Mouse (Mus musculus) kidney, embryonic 14.5 days (tissue): ENCODE results near the gene L3hypdh. TPM values are rescaled to one million over a fixed set of nuclear protein-coding genes. Genes with fewer than 3 reads are reported as not detected.

Experiments
- ATAC-seq: fragments of 200-750 bp; cut with Nextera tagmentation; 2 replicates; pipeline ENCODE4 v1.8.0; 2017; ENCODE audit warnings: moderate number of reproducible peaks, mild to moderate bottlenecking, moderate TSS enrichment, moderate library complexity; ENCODE audit not compliant: low FRiP score, low TSS enrichment
- H3K27ac ChIP-seq: fragments of 300-500 bp; sonication (generic); 2 replicates; pipeline ENCODE4 v1.5.1; 2014; ENCODE audit warnings: low read depth, mild to moderate bottlenecking, low read length, moderate library complexity, mixed read lengths
- H3K27me3 ChIP-seq: fragments of 300-500 bp; sonication (generic); 2 replicates; pipeline ENCODE4 v1.6.1; 2014; ENCODE audit warnings: mild to moderate bottlenecking, low read length; ENCODE audit not compliant: control insufficient read depth, insufficient read depth
- H3K36me3 ChIP-seq: fragments of 300-500 bp; sonication (generic); 2 replicates; pipeline ENCODE4 v1.6.1; 2014; ENCODE audit warnings: low read length, mixed read lengths; ENCODE audit not compliant: control insufficient read depth, insufficient read depth
- H3K4me1 ChIP-seq: fragments of 300-500 bp; sonication (generic); 2 replicates; pipeline ENCODE4 v1.6.1; 2014; ENCODE audit warnings: low read length, mixed read lengths; ENCODE audit not compliant: control insufficient read depth, insufficient read depth
- H3K4me2 ChIP-seq: fragments of 300-500 bp; sonication (generic); replicated peaks from 2 replicates; pipeline ENCODE4 v1.6.1; 2014; ENCODE audit warnings: low read depth, mild to moderate bottlenecking, low read length
- H3K4me3 ChIP-seq: fragments of 300-500 bp; sonication (generic); 2 replicates; pipeline ENCODE4 v1.5.1; 2014; ENCODE audit warnings: mild to moderate bottlenecking, low read length
- H3K9ac ChIP-seq: fragments of 300-500 bp; sonication (generic); 2 replicates; pipeline ENCODE4 v1.6.1; 2014; ENCODE audit warnings: low read depth, mild to moderate bottlenecking, low read length, moderate library complexity
- H3K9me3 ChIP-seq: fragments of 300-500 bp; sonication (generic); 2 replicates; pipeline ENCODE4 v1.6.1; 2016; ENCODE audit warnings: low read length; ENCODE audit not compliant: control insufficient read depth
- WGBS: fragments of 180-500 bp; shearing (Covaris S2); extraction: QIAGEN DNeasy Blood & Tissue Kit; methylation state at CpG from one replicate; pipeline ENCODE4 v1.1.7; 2014; 5-methylcytosine and 5-hydroxymethylcytosine counted together
- polyA plus RNA-seq: library from polyadenylated mRNA; unstranded; fragments of >200 nt; fragmentation: Nextera tagmentation; extraction: Ambion mirVana; gene quantifications from 2 replicates; pipeline ENCODE4 v1.2.1, GENCODE M21; 2014

The L3hypdh gene
- polyA plus RNA-seq, 1 experiment from 2014 or later, result 22.4 TPM

DNA sequence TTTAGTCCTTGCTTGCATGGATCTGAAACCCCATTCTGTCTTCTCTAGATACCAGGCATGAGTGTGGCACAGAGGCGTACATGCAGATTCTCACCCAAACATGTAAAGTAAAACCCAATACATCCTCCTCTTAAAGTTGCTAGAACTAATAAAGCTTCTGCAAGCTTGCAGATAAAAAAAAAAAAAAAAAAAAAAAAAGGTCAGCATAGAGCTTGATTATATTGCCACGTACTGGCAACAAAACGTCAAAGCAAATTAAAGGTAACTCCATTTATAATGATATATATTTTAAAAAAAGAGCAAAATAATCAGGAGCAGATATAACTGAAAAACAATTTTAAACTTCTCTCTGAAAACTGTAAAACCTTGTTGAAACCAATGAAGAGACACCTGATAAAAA, 44.0 kb downstream of the L3hypdh start:
- no peak overlapping the region for H3K27ac ChIP-seq
- H3K9ac ChIP-seq, result no peak overlapping the region
- H3K4me3 ChIP-seq, result no peak overlapping the region
- H3K4me1 ChIP-seq, result no peaks in the 10 kb centered on the region
- H3K9me3 ChIP-seq, result no peaks in the 10 kb centered on the region
- 98% methylated on average over 3 of the region's 3 CpGs for WGBS
- H3K36me3 ChIP-seq, result no peaks in the 10 kb centered on the region
- H3K27me3 ChIP-seq, result no peaks in the 10 kb centered on the region
- no peak for ATAC-seq
- H3K4me2 ChIP-seq, result no peak overlapping the region

DNA sequence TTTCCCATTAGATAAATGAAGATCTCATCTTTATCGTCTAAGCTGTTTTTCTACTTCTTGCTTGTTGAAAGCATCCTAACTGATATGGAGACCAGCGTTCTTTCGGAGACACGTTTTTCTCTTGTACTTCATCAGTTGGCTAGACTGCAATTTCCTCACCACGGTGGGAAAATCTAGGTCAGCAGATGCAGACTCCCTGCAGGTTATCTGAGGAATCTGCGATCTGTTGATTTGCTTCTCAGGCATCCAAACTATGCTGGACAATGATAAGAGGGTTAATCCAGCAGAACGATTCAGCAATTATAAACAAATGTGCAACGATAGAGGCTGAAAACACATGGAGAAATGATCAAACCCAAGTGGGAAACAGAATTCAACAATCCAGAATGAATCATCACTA, 45.7 kb downstream of the L3hypdh start:
- H3K9me3 ChIP-seq, result no peaks in the 10 kb centered on the region
- H3K27me3 ChIP-seq, result no peaks in the 10 kb centered on the region
- no peak overlapping the region for H3K9ac ChIP-seq
- H3K4me3 ChIP-seq, result no peak overlapping the region
- 86% methylated on average over 8 of the region's 8 CpGs for WGBS
- H3K36me3 ChIP-seq, result no peaks in the 10 kb centered on the region
- no peak overlapping the region for H3K4me2 ChIP-seq
- H3K27ac ChIP-seq, result no peak overlapping the region
- no peaks in the 10 kb centered on the region for H3K4me1 ChIP-seq
- no peak for ATAC-seq

DNA sequence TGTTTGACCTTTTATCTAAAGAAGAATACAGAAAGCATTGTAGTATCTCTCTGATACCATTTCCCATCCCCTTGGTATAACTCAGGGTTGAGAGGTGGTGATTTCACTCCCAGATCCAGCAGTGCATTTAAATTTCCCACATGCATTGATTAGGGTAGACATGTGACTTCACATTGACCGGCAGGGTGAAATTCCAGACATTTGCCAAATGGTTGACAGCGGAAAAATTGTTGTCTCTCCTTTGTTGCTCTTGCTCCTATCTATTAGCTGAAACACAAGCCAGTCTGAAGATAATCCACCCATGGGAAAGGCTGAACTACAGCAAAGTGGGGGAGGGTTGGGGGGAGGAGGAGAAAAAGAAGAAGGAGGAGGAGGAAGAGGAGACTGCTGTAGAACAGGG, 46.4 kb downstream of the L3hypdh start:
- no peak for ATAC-seq
- no peaks in the 10 kb centered on the region for H3K9me3 ChIP-seq
- H3K36me3 ChIP-seq, result no peaks in the 10 kb centered on the region
- WGBS, result 78% methylated on average over 2 of the region's 2 CpGs
- H3K4me3 ChIP-seq, result no peak overlapping the region
- H3K9ac ChIP-seq, result no peak overlapping the region
- H3K4me1 ChIP-seq, result no peaks in the 10 kb centered on the region
- no peak overlapping the region for H3K27ac ChIP-seq
- no peak overlapping the region for H3K4me2 ChIP-seq
- H3K27me3 ChIP-seq, result no peaks in the 10 kb centered on the region

DNA sequence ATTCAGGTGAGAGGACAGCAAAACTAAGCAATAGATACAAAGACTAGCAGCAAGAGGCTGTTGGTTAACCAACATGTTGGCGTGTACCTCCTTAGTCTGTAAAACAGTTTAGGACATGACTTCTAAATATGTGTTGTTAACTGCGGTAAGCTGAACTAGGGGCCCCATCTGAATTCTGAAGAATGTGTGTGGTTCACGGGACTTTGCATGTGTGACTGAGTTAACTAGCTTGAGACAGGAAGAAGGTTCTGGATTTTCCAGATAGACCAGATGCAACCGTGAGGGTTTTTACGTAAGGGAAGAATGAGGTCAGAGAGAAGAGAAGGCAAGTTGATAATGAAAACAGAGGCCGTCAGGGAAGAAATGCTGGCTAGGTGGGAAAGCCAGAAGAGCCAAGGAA, 48.2 kb downstream of the L3hypdh start:
- Histone ChIP-seq H3K4me3 (no peak overlapping the region), H3K4me2 (no peak overlapping the region), H3K27ac (no peak overlapping the region), H3K9me3 (no peaks in the 10 kb centered on the region), H3K9ac (no peak overlapping the region), H3K36me3 (no peaks in the 10 kb centered on the region), H3K27me3 (no peaks in the 10 kb centered on the region), H3K4me1 (no peaks in the 10 kb centered on the region)
- no peak for ATAC-seq
- WGBS, result 83% methylated on average over 6 of the region's 6 CpGs

DNA sequence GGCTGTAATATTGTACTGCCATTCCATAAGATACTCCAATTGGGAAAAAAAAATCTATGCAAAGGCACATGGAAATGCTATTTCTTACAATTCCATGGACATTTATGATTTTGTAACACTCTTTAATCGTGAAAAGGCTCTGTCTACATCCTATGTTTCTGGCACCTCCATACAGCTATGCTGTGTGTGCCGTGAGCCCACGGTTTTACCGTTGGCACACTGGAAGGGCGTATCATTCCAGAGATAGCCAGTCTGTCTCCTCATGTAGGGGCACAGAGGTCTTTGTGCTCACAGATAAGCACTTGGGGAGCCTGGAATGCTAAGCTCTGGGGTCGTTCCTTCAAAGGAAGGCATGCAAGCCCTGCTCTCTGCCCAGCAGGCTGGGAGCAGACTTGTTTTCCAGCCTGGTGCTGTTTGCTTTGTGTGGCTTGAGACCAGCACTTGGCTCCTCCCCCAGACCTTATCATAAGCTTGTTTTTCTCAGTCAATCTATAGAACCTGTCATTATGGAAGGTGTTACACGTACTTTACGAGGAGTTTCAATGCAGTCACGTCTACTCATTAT, 49.1 kb downstream of the L3hypdh start:
- no peaks in the 10 kb centered on the region for H3K4me1 ChIP-seq
- ATAC-seq, result no peak
- H3K9me3 ChIP-seq, result no peaks in the 10 kb centered on the region
- no peak overlapping the region for H3K9ac ChIP-seq
- no peak overlapping the region for H3K27ac ChIP-seq
- no peak overlapping the region for H3K4me3 ChIP-seq
- H3K27me3 ChIP-seq, result no peaks in the 10 kb centered on the region
- no peak overlapping the region for H3K4me2 ChIP-seq
- H3K36me3 ChIP-seq, result no peaks in the 10 kb centered on the region
- WGBS, result 75% methylated on average over 9 of the region's 9 CpGs

DNA sequence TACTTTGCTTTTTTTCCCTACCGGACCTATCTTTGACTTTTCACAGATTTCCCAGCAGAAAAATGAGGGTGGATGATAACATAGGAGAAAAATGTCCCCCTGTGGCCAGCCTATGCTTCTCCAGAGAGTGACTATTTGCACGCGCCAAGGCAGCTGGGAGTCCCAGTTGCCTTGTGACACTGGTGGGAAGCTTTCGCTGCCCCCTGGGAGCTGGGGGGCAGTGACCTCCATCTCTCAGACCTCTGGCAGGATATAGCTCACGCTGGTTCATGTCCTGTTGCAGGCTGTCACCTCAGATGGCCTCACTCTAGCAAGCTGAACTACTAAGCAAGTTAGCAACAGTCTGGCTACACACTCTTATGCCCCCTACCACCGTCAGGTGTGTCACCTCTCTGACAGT, 53.4 kb downstream of the L3hypdh start:
- Histone ChIP-seq H3K4me2 (no peak overlapping the region), H3K9me3 (no peaks in the 10 kb centered on the region), H3K27ac (no peak overlapping the region), H3K4me1 (no peaks in the 10 kb centered on the region), H3K4me3 (no peak overlapping the region), H3K36me3 (no peaks in the 10 kb centered on the region), H3K9ac (no peak overlapping the region), H3K27me3 (no peaks in the 10 kb centered on the region)
- WGBS, result 74% methylated on average over 6 of the region's 6 CpGs
- ATAC-seq, result no peak

DNA sequence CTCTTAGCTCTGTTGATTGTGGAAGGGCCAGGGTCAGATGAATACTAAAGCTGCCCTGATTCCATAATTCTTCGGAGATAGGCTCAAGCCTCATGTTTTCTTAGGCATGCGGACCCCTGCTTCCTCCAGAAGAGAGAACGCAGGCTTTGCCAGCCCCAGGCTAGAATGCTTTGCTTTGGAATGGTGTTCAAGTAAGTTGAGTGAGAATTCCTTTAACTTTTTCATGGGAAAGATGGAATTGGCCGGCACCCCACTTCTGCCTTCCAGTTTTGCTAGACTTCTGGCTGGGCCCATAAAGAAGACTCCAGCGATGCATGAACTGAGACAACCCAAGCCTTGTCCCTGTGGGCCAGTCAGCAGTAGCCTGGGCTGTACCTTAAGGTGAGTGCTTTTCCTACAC, 54.1 kb downstream of the L3hypdh start:
- Histone ChIP-seq H3K36me3 (no peaks in the 10 kb centered on the region), H3K4me3 (no peak overlapping the region), H3K9ac (no peak overlapping the region), H3K4me2 (no peak overlapping the region), H3K27ac (no peak overlapping the region), H3K4me1 (no peaks in the 10 kb centered on the region), H3K27me3 (no peaks in the 10 kb centered on the region), H3K9me3 (no peaks in the 10 kb centered on the region)
- no peak for ATAC-seq
- 69% methylated on average over 5 of the region's 5 CpGs for WGBS

DNA sequence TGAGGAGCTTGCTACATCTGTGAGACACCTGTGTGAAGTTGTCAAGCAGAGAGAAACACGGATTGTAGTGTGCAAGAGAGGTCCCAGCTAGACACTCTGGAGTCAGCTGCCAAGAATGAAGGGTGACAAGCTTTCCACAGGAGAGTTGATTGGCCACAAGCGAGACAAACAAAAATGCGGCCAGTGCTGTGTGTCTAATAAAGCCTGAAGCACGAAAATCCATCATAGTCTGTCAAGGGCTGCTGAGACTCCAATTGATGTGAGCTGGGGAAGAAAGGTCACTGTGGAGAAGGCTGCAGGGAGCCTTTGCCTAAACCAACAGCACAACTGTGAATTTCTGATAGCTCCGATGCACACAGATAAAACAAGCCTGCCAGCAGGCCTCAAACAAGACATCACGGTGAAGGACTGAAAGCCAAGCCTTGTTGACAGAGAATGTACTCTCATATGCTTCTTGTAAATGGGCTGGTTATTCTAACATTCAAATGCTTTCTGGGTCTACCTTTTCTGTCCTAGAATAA, 59.9 kb downstream of the L3hypdh start:
- Histone ChIP-seq H3K4me3 (no peak overlapping the region), H3K27ac (no peak overlapping the region), H3K4me1 (no peaks in the 10 kb centered on the region), H3K36me3 (no peaks in the 10 kb centered on the region), H3K4me2 (no peak overlapping the region), H3K27me3 (no peaks in the 10 kb centered on the region), H3K9me3 (no peaks in the 10 kb centered on the region), H3K9ac (no peak overlapping the region)
- no peak for ATAC-seq
- 58% methylated on average over 6 of the region's 6 CpGs for WGBS

DNA sequence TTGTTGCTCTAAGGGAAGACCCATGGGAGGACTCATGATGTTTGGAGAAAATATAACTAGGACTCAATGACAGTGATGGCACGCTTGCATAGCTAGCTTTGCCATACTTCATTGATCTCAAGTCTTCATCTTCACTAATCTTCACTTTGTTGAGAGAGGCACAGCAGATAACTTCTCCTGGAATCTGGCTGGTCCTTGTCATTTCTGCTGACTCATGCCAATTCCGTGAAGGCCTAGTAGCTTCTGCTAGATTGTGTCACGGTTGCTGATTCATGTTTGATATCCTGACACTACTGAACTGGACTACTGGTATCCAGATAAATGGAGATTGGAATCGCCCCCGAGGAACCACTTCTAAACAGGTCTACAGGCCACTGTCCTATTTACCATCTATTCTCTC, 61.7 kb downstream of the L3hypdh start:
- no peaks in the 10 kb centered on the region for H3K36me3 ChIP-seq
- no peak overlapping the region for H3K9ac ChIP-seq
- no peaks in the 10 kb centered on the region for H3K27me3 ChIP-seq
- H3K4me3 ChIP-seq, result no peak overlapping the region
- ATAC-seq, result no peak
- no peak overlapping the region for H3K4me2 ChIP-seq
- H3K9me3 ChIP-seq, result no peaks in the 10 kb centered on the region
- WGBS, result 91% methylated on average over 5 of the region's 5 CpGs
- H3K27ac ChIP-seq, result no peak overlapping the region
- H3K4me1 ChIP-seq, result no peaks in the 10 kb centered on the region
